Mouse (Mus musculus): ENCODE measurements at regions not wholly inside any gene's neighbourhood (a gene's known extent, or its start where the extent isn't known, plus 50 kb on each side); places are given as distances from the start of the nearest gene placed in this dataset.

DNA sequence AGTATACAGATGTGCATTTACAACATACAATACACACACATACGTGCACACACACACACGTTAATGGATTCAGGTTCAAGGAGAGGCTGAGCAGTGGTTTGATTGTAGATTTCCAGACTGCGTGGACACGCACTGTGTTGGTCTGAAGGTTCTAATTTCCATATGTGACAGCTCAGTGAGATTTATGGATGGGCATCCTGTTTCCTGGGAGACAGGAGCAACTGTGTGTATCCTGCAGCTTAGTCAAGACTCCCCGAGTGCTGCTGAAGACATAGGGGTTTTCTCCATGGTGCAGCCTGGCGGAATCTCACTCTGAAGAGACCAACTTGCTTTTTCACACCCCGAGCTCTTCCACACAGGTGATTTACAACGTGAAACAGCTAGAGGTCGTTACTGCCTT lies 119.3 kb upstream of the Foxk1 start:
- TF ChIP-seq CTCF (IDR thresholded peaks at IDR 0.05; ENCODE audit: low read depth), result no peak
- TF ChIP-seq EP300 (IDR thresholded peaks at IDR 0.05; ENCODE audit: low read depth), result no peak
